Mouse (Mus musculus) heart, adult 10 weeks (tissue): ENCODE data around the gene Fbll1. TPM values are rescaled to one million over a fixed set of nuclear protein-coding genes. Genes with fewer than 3 reads are reported as not detected.

Experiments used
- polyA plus RNA-seq: library from polyadenylated mRNA; stranded (reverse); fragments of 350-450 nt; fragmentation: Illumina TruSeq; extraction: RNeasy Lipid Tissue Mini Kit (QIAGEN cat#74804); gene quantifications from one replicate; pipeline ENCODE4 v1.2.3, GENCODE M21; 2014; ENCODE audit warnings: low read depth, low replicate concordance

Gene Fbll1
- not detected for polyA plus RNA-seq

GRCm38 (mm10) chr11:35798874-35799273 is at the start of gene Fbll1:
Gene Fbll1, minus strand, starts transcription at chr11:35798884.

GRCm38 (mm10) chr11:35834022-35834760 is 35.5 kb upstream of the Fbll1 start, which contains the start of gene Rars:
Gene Rars, minus strand, starts transcription at chr11:35834506.

GRCm38 (mm10) chr11:35769188-35769745 is 29.4 kb downstream of the Fbll1 start, which contains the start of gene Pank3:
Gene Pank3, plus strand, starts transcription at chr11:35769484.

Other genes with a start within 250 kb of the Fbll1 start
- gene Pank3, start 29.4 kb downstream of the Fbll1 start, polyA plus RNA-seq = 12.1 TPM
- 44.6 TPM for gene Rars, start 35.6 kb upstream of the Fbll1 start, polyA plus RNA-seq
- 1.0 TPM for gene Wwc1, start 181.6 kb upstream of the Fbll1 start, polyA plus RNA-seq